Mouse (Mus musculus) lung, embryonic 14.5 days (tissue): ENCODE data around the gene Efnb2. TPM values are rescaled to one million over a fixed set of nuclear protein-coding genes. Genes with fewer than 3 reads are reported as not detected.

Experiments used
- ATAC-seq: fragments of 200-750 bp; cut with Nextera tagmentation; 2 replicates; pipeline ENCODE4 v1.8.0; 2017; ENCODE audit warnings: mild to moderate bottlenecking, moderate TSS enrichment, moderate library complexity; ENCODE audit not compliant: insufficient read depth
- DNase-seq: peaks from one replicate; pipeline ENCODE4 v3.0.0-alpha.2; 2015
- H3K27ac ChIP-seq: fragments of 300-500 bp; sonication (generic); 2 replicates; pipeline ENCODE4 v1.5.1; 2014; ENCODE audit warnings: low read depth, mild to moderate bottlenecking, moderate library complexity
- H3K27me3 ChIP-seq: fragments of 300-500 bp; sonication (generic); 2 replicates; pipeline ENCODE4 v1.6.1; 2014; ENCODE audit warnings: low read length, control low read depth; ENCODE audit not compliant: insufficient read depth
- H3K36me3 ChIP-seq: fragments of 300-500 bp; sonication (generic); 2 replicates; pipeline ENCODE4 v1.6.1; 2014; ENCODE audit warnings: control low read depth; ENCODE audit not compliant: insufficient read depth
- H3K4me1 ChIP-seq: fragments of 300-500 bp; sonication (generic); 2 replicates; pipeline ENCODE4 v1.6.1; 2014; ENCODE audit warnings: antibody characterized with exemption, control low read depth; ENCODE audit not compliant: insufficient read depth
- H3K4me2 ChIP-seq: fragments of 300-500 bp; sonication (generic); 2 replicates; pipeline ENCODE4 v1.6.1; 2014; ENCODE audit warnings: mild to moderate bottlenecking
- H3K4me3 ChIP-seq: fragments of 300-500 bp; sonication (generic); 2 replicates; pipeline ENCODE4 v1.5.1; 2014; ENCODE audit warnings: low read depth, low read length
- H3K9ac ChIP-seq: fragments of 300-500 bp; sonication (generic); 2 replicates; pipeline ENCODE4 v1.6.1; 2014
- H3K9me3 ChIP-seq: fragments of 300-500 bp; sonication (generic); 2 replicates; pipeline ENCODE4 v1.6.1; 2016; ENCODE audit warnings: low read depth, low read length, control low read depth
- CTCF ChIP-seq: IDR thresholded peaks from 2 replicates; pipeline ENCODE4 v1.5.1; 2016; ENCODE audit warnings: antibody characterized with exemption, low read depth
- WGBS: fragments of 180-500 bp; shearing (Covaris S2); extraction: QIAGEN DNeasy Blood & Tissue Kit; methylation state at CpG from one replicate; pipeline ENCODE4 v1.1.7; 2014; 5-methylcytosine and 5-hydroxymethylcytosine counted together
- polyA plus RNA-seq: library from polyadenylated mRNA; unstranded; fragments of >200 nt; fragmentation: Nextera tagmentation; extraction: Ambion mirVana; gene quantifications from 2 replicates; pipeline ENCODE4 v1.2.1, GENCODE M21; 2014

Efnb2 gene
- 33.9 and 38.4 TPM in 2 replicates for polyA plus RNA-seq

DNA sequence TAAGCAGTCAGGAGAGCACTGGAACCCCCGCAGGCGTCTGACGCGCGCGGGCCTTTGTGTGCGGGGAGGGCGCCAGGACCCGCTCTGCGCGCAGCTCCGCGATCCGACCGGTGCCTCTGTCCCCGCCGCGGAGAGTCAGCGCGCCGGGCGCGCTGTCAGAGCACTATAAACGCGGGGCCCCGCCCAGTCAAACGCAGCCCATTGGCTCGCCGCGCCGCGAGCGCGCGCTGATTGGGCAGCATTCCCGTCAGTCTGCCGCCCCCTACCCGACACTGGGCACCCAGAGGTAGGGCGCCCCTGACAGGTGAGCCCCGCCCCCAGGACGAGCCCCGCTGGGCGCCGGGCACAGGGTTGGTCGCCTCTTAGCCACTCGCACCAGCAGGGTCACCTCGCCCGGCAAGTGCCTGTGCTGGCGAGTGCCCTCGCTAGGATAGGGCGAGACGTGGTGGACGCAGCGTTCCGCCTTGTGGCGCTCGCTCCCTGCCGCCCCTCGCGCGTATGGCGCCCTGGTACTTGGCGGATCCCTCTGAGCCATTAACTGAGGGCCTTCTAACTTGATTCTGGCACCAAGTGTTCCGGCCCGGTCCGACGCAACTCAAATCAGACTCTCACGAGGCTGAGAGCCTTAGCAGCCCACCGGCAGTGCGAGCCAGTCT lies at the start of gene Efnb2:
Gene Efnb2, minus strand, starts transcription at position 140 of the 656 bp plus-strand sequence.
- under 1% methylated on average over 69 of the region's 70 CpGs for WGBS
- H3K27me3 ChIP-seq = no peaks in the 10 kb centered on the region
- H3K27ac ChIP-seq = peak within 1 kb of the TSS; percentile 80
- DNase-seq (peak; percentile 98), ATAC-seq (peak; percentile 92)
- H3K4me2 ChIP-seq = peak within 1 kb of the TSS; percentile 87
- peaks cover 21% of the 10 kb centered on the region for H3K36me3 ChIP-seq
- 0 out of 2 replicates have a peak, but pooled peaks cover 3% of the 10 kb centered on the region for H3K4me1 ChIP-seq
- H3K4me3 ChIP-seq = peak within 1 kb of the TSS; percentile 87
- no peaks in the 10 kb centered on the region for H3K9me3 ChIP-seq
- H3K9ac ChIP-seq = peak within 1 kb of the TSS; percentile 93
- TF ChIP-seq CTCF = peak; percentile 51

GRCm38 (mm10) chr8:8704813-8705212 lies 43.8 kb upstream of the Efnb2 start:
- 60% methylated on average over 9 of the region's 9 CpGs for WGBS
- H3K4me3 ChIP-seq = no peak overlapping the region
- no peaks in the 10 kb centered on the region for H3K36me3 ChIP-seq
- no peak for TF ChIP-seq CTCF
- no peaks in the 10 kb centered on the region for H3K4me1 ChIP-seq
- DNase-seq (peak; percentile 9), ATAC-seq (no peak)
- H3K9me3 ChIP-seq = no peaks in the 10 kb centered on the region
- no peaks in the 10 kb centered on the region for H3K27me3 ChIP-seq
- no peak overlapping the region for H3K4me2 ChIP-seq
- no peak overlapping the region for H3K9ac ChIP-seq
- no peak overlapping the region for H3K27ac ChIP-seq

DNA sequence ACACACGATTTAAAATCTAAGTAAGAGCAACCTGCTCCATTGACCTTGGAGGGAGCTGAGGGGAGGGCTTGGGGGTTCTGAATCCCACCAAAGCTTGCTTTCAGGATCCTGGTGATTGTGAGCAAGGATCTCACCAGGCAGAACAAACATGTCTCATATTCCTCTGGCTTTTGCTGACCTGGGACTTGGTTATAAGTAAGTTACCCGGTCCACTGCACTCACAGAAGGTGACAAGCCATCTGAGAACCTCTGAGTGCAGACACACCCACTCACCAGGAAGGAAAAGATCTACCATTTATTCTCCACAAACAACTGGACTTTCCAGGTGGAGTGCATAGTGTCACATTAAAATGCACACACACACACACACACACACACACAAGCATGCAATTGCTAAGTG lies 42.6 kb upstream of the Efnb2 start:
- H3K4me3 ChIP-seq = no peak overlapping the region
- no peaks in the 10 kb centered on the region for H3K9me3 ChIP-seq
- H3K27ac ChIP-seq = no peak overlapping the region
- WGBS = 61% methylated on average over 2 of the region's 2 CpGs
- H3K36me3 ChIP-seq = no peaks in the 10 kb centered on the region
- DNase-seq = no peak
- H3K4me2 ChIP-seq = no peak overlapping the region
- no peaks in the 10 kb centered on the region for H3K4me1 ChIP-seq
- H3K27me3 ChIP-seq = no peaks in the 10 kb centered on the region
- no peak for TF ChIP-seq CTCF
- ATAC-seq = no peak
- H3K9ac ChIP-seq = no peak overlapping the region

- 84% methylated on average over 10 of the region's 10 CpGs for WGBS
- Histone ChIP-seq H3K27ac (no peak overlapping the region), H3K27me3 (no peaks in the 10 kb centered on the region), H3K4me2 (no peak overlapping the region), H3K4me3 (no peak overlapping the region), H3K36me3 (no peaks in the 10 kb centered on the region), H3K9me3 (no peaks in the 10 kb centered on the region), H3K9ac (no peak overlapping the region), H3K4me1 (no peaks in the 10 kb centered on the region)
- no peak for DNase-seq
- no peak for TF ChIP-seq CTCF
- ATAC-seq = no peak
These were observed 39.8 kb upstream of the Efnb2 start for GRCm38 (mm10) chr8:8700821-8701220.

DNA sequence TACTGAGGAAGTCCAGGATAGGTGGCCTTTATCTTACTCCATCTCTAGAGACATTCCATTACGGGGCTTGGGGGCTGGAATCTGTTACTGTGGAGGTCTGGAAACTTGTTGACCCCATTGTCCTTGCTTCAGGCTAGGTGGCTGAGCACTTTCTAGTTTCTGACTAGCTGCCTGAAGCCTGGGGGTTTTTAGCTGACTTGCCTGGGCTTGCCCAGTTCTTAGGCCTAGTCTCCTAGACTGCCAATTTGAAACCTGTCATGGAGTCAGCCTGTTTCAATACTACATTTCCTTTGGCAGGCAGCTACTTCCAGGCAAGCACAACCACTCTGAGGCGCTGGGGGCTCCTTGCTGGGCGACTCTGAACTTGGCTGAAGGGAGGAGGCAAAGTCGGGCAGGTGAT lies 39.2 kb upstream of the Efnb2 start:
- Histone ChIP-seq H3K9me3 (no peaks in the 10 kb centered on the region), H3K27me3 (no peaks in the 10 kb centered on the region), H3K4me3 (no peak overlapping the region), H3K36me3 (no peaks in the 10 kb centered on the region), H3K4me1 (no peaks in the 10 kb centered on the region), H3K4me2 (no peak overlapping the region), H3K9ac (no peak overlapping the region), H3K27ac (no peak overlapping the region)
- ATAC-seq (no peak), DNase-seq (no peak)
- WGBS = 74% methylated on average over 4 of the region's 4 CpGs
- no peak for TF ChIP-seq CTCF

DNA sequence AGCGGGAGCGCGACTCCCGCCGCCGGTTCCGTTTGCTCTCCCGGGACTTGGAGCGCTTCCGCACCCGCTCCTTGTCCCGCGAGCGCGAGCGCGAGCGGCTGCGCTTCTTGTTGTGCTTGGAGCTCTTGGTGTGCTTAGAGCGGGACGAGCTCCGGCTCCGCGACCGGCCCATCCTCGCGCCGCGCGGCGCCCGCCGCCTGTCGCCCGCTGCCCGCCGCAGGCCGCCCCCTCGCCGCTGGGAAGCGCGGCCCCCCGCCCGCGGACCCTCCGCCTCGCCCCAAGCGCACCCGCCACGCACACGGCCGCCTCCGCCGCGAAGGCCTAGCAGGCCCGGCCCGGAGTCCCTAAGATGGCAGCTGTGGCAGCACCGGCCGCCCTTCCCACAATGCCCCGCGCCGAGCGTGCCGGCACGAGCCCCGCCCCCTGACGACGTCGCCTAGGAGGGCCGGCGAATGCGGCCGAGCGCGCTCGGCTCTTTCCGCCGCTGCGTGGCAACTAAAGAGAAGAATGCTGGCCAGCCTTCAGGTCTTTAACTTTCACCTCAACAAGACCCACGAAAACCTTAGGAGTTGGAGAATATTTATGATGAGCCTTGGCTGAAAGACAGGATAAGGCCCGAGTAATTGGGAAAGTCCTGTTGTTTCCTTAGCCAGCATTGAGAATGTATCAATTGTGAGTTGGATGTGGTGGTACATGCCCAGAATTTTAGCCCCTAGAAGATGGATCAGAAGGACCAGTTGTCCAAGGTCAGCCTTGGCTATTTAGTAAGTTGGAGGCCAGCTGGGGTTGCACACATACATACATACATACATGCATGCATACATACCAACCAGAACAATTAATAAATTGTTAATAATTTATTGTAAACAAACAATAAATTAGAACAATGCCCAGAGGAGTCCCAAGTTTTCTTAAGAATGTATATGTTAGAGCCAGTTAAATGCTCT lies 29.4 kb upstream of the Efnb2 start, which contains the start of gene Arglu1:
Gene Arglu1, minus strand, starts transcription at position 376 of the 947 bp plus-strand sequence.
- peak within 1 kb of the TSS; percentile 99 for H3K9ac ChIP-seq
- DNase-seq (peak; percentile 99), ATAC-seq (peak; percentile 97)
- WGBS = under 1% methylated on average over 53 of the region's 81 CpGs
- H3K4me1 ChIP-seq = peaks cover 27% of the 10 kb centered on the region
- H3K27ac ChIP-seq = peak within 1 kb of the TSS; percentile 96
- peak within 1 kb of the TSS; percentile 94 for H3K4me3 ChIP-seq
- TF ChIP-seq CTCF = no peak
- H3K36me3 ChIP-seq = 0 out of 2 replicates have a peak, but pooled peaks cover 5% of the 10 kb centered on the region
- peak within 1 kb of the TSS; percentile 88 for H3K4me2 ChIP-seq
- no peaks in the 10 kb centered on the region for H3K27me3 ChIP-seq
- no peaks in the 10 kb centered on the region for H3K9me3 ChIP-seq
